Mouse (Mus musculus) testis, postnatal 10 days (tissue): Measurements from ENCODE around the gene Gprasp2.
"Not testable (repeated sequence)": the region's sequence is repeated elsewhere in the genome, so short reads cannot be mapped to it uniquely, and the experiment has no call there.

ENCODE experiments used
- DNase-seq: peaks from one replicate; pipeline ENCODE4 v3.0.0; 2021; ENCODE audit warnings: low spot score

Gprasp2 gene

DNA sequence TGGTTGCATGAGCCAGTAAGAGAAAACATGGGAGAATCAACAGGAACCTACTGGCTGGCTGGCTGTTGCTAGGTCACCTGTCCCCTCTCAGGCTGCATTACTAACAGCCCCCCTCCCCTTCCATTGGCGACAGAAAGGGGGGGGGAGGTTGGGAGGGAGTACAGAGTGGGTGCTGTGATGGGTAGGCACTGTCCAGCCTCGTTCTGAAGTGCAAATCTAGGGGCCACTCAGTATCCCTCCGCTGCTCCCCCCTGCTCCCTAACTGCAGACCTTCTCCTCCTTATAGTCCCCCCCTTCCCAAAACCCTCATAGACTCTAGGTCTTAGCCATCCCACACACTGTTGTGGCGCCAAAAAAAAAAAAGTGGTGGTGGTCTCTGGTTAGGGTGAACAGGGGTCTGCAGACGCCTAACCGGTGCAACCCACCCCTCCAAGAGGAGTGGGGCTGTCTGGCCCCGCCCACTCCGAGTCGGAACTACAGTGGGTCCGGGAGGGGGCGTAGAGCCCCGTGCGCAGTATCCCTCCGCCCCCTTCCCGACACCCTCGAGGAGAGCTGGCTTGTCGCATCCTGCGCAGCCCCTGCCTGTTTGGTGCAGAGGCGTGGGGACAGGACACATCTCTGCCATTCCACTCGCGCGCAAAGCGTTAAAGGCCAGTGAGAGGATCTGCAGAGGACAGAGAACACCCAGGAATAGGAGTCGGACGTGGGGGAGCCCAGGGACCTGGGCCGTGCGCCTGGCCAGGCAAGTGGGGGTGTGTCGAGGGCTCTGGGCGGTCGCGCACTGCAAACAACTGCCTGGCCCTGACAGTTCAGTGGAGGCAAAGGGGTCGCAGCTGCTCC is at the start of gene Gprasp2:
Gene Gprasp2 (plus strand): TSS at position 514 of the 840 bp plus-strand sequence.
- DNase-seq = peak; percentile 57

- DNase-seq = no peak
These were observed 47.3 kb upstream of the Gprasp2 start for GRCm38 (mm10) chrX:135791536-135791935.

DNA sequence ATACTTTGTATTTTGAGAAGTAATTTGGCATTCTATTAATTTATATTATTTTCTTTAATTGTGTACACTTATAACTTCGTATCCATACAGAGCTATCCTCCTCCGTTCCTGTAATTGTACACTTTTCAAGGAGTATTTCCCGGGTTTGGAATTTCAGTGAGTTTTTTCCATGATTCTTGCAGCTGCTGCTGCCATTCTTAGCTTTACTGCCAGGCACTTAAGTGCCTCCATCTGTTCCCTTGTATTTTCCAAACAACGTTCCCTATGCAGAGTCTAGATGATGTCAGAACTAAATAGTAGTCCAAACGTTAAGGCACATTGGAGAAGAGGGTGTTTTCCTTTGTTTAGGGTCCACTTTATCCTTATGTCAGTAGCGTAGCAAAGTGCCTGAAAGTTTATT is 46.5 kb upstream of the Gprasp2 start:
- no peak for DNase-seq

GRCm38 (mm10) chrX:135795591-135796304 is 43.1 kb upstream of the Gprasp2 start:
- DNase-seq = peak; percentile 70

DNA sequence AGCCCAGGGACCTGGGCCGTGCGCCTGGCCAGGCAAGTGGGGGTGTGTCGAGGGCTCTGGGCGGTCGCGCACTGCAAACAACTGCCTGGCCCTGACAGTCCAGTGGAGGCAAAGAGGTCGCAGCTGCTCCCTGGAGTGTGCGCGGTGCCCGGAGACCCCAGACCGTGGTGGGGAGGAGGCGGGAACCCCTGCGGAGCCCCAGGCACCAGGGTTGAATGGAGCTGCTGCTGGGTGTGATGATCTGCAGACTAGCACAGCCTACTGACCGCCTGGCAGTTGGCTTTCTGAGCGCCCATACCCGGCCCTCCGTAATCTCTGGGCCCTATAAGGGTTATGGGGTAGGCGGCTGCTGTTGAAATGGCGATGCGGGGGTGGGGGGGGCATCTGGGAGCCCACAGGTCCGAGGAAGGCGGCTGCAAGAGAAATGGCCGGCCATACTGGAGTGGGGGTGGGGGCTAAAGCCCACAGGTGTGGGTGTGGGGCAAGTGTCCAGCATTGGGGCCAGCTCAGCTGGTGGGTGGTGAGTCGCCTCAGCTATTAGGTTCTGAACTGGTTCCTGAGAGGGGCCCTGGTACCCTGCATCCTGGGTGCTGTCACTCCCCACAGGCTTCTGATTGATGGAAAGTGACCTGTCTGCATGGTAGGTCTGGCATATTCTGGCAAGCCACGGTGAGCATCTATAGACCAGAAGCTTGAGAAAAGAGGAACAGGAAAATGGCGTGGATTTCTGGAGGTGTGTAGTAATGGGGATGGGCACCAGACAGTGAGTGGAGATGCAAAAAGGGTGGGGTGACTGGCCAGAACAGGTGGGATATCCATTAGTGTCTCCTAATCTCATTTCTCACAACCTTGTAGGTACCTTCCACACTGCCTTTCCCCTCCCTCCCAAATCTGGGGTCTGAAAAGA is 42.3 kb upstream of the Gprasp2 start:
- DNase-seq = peak; percentile 41

GRCm38 (mm10) chrX:135797212-135797644 is 41.6 kb upstream of the Gprasp2 start, which contains the start of gene Bhlhb9:
Bhlhb9 (plus strand) TSS chrX:135797594.
- DNase-seq = peak; percentile 54

- DNase-seq = no peak
These were observed 34.7 kb upstream of the Gprasp2 start for GRCm38 (mm10) chrX:135804149-135804548.

GRCm38 (mm10) chrX:135805780-135806179 is 33.1 kb upstream of the Gprasp2 start:
- DNase-seq = peak; percentile 46

DNA sequence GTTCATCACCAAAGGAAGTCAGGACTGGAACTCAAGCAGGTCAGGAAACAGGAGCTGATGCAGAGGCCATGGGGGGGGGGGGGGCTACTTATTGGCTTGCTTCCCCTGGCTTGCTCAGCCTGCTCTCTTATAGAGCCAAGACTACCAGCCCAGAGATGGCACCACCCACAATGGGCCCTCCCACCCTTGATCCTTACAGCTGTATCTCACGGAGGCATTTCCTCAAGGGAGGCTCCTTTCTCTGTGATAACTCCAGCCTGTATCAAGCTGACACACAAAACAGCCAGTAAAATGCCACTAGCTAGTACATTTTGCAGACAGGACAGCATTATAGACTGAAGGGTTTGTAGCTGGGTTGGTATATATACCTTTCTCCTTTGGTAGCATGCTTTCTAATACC is 2.9 kb upstream of the Gprasp2 start:
- DNase-seq = not testable (repeated sequence)

DNA sequence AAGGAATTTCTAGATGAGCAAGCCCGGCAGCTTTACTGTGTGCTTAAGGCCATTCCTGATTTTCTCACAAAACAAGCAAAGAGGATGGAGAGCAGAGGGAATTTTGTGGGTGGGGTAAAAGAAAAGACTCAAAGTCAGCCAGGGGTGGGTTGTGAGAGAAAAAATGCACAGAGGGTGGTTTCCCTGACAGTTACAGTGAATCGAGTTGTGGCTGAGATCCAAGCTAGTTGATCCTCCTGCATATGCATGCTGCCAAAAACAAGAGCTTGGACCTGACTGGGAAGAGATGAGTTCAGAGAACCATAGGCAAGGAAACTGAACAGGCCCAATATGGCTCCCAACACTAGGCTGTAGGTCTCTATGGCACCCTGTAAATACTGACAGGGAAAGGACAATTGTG is 938 bp upstream of the Gprasp2 start:
- DNase-seq = no peak

- DNase-seq = peak; percentile 43
These were observed 860 bp downstream of the Gprasp2 start for GRCm38 (mm10) chrX:135839397-135840391.

DNA sequence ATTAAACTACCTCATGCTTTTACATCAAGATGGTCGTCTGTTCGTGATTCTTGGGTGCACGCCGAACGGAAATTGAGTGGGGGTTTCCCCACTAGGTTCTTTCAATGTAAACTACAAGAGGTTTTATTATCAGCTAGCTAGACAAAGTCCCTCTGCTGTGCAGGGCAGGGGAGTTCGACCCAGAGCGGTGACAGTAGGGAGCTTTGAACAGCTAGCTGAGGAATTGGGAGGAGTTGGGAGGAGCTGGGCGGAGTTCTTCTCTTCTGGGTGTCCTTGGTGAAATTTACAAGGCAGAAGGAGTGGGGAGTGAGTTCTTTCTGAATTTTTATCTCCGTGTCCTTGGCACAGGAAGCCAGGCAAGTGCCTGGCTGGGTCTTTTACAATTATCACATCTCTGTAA is 28.0 kb downstream of the Gprasp2 start:
- DNase-seq = peak; percentile 41

DNA sequence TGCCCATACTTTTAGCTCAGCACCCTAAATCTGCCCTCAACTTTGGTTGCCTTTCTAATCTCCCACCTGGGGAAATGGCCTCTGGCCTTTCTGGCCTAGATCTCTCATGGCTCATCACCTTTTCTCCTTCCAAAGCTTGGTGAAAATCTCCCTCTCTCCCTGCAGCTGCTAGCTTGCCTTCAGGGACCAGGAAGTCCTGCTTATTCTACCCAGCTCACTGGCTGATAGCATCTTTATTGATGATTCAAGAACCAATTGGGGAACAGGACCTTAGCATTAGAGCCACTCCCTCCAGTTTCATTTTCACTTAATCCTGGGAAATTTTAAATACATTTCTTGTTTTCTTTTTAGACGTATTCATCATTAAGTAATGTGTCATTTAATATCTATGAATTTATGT is 37.8 kb downstream of the Gprasp2 start:
- DNase-seq = no peak

GRCm38 (mm10) chrX:135879626-135880025 is 40.8 kb downstream of the Gprasp2 start:
- DNase-seq = no peak

GRCm38 (mm10) chrX:135885411-135886233 is 46.8 kb downstream of the Gprasp2 start:
- DNase-seq = peak; percentile 80

- peak; percentile 55 for DNase-seq
These were observed 47.4 kb downstream of the Gprasp2 start for GRCm38 (mm10) chrX:135886234-135886585.
